Mouse (Mus musculus) cortical plate, adult 2 months (tissue): ENCODE data around the gene Ctbp2.

Experiments
- CTCF ChIP-seq: fragments of 200-500 bp; IDR thresholded peaks from 2 replicates; pipeline ENCODE4 v1.5.1; 2011; ENCODE audit warnings: mild to moderate bottlenecking, control low read depth, low read length; ENCODE audit not compliant: insufficient read depth; ENCODE audit errors: extremely low read depth
- POLR2A ChIP-seq: fragments of 200-500 bp; IDR thresholded peaks from 2 replicates; pipeline ENCODE4 v1.6.1; 2011; ENCODE audit warnings: mild to moderate bottlenecking, low read length, control low read depth; ENCODE audit not compliant: insufficient read depth; ENCODE audit errors: extremely low read depth

DNA sequence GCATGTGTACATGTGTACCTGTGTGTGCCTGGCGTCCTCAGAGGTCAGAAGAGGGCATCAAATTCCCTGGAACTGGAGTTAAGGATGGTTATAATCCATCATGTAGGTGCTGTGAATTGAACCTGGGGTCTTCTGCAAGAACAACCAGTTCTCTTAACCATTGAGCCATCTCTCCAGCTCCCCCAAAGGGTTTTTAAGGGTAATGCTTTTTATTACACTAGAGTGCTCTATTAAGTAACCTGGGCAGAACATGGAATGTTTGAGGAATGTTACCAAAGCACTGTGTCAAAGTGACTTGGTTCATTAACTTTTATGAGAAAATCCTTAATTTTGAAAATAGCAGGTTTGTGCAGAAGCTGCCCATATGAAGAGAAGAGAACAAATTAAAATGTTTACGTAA, 152.1 kb downstream of the Ctbp2 start:
- no peak for TF ChIP-seq CTCF
- no peak for TF ChIP-seq POLR2A
